Mouse (Mus musculus): Measurements from ENCODE around the gene Prkag2. TPM values are rescaled to one million over a fixed set of nuclear protein-coding genes. Genes with fewer than 3 reads are reported as not detected.
"Not testable (repeated sequence)": the region's sequence is repeated elsewhere in the genome, so short reads cannot be mapped to it uniquely, and the experiment has no call there.

Prkag2 gene
- total and polyA plus RNA-seq, 2 experiments from 2014 or later: 62.4 to 112 TPM

GRCm38 (mm10) chr5:24827173-24827572 is 273.3 kb downstream of the Prkag2 start:
- Histone ChIP-seq H3K4me1 (ENCODE audit: insufficient read depth) (no peaks in the 10 kb centered on the region), H3K27ac (ENCODE audit: low read depth, low read length) (no peak overlapping the region), H3K27me3 (ENCODE audit: insufficient read depth, low read length) (no peaks in the 10 kb centered on the region), H3K9me3 (ENCODE audit: low read length) (no peaks in the 10 kb centered on the region), H3K36me3 (ENCODE audit: insufficient read depth) (no peaks in the 10 kb centered on the region), H3K4me3 (ENCODE audit: low read depth, low read length) (no peak overlapping the region), H3K4me2 (ENCODE audit: low read depth) (no peak overlapping the region), H3K9ac (no peak overlapping the region)
- no peak for DNase-seq
- no peak for TF ChIP-seq CTCF (IDR thresholded peaks at IDR 0.05; ENCODE audit: low read depth)
- 99% methylated on average over 2 of the region's 2 CpGs for WGBS
- ATAC-seq: no peak

GRCm38 (mm10) chr5:24826056-24826770 is 274.2 kb downstream of the Prkag2 start:
- 86% methylated on average over 9 of the region's 9 CpGs for WGBS
- Histone ChIP-seq H3K9me3 (ENCODE audit: low read length) (no peaks in the 10 kb centered on the region), H3K4me2 (ENCODE audit: low read depth) (no peak overlapping the region), H3K4me1 (ENCODE audit: insufficient read depth) (no peaks in the 10 kb centered on the region), H3K9ac (no peak overlapping the region), H3K27ac (ENCODE audit: low read depth, low read length) (no peak overlapping the region), H3K36me3 (ENCODE audit: insufficient read depth) (no peaks in the 10 kb centered on the region), H3K27me3 (ENCODE audit: insufficient read depth, low read length) (no peaks in the 10 kb centered on the region), H3K4me3 (ENCODE audit: low read depth, low read length) (no peak overlapping the region)
- ATAC-seq (no peak), DNase-seq (no peak)
- no peak for TF ChIP-seq CTCF (IDR thresholded peaks at IDR 0.05; ENCODE audit: low read depth)

GRCm38 (mm10) chr5:24825365-24826055 is 274.9 kb downstream of the Prkag2 start:
- Histone ChIP-seq H3K36me3 (ENCODE audit: insufficient read depth) (no peaks in the 10 kb centered on the region), H3K4me1 (ENCODE audit: insufficient read depth) (no peaks in the 10 kb centered on the region), H3K27ac (ENCODE audit: low read depth, low read length) (no peak overlapping the region), H3K4me2 (ENCODE audit: low read depth) (no peak overlapping the region), H3K9ac (no peak overlapping the region), H3K27me3 (ENCODE audit: insufficient read depth, low read length) (no peaks in the 10 kb centered on the region), H3K4me3 (ENCODE audit: low read depth, low read length) (no peak overlapping the region), H3K9me3 (ENCODE audit: low read length) (no peaks in the 10 kb centered on the region)
- TF ChIP-seq CTCF (IDR thresholded peaks at IDR 0.05; ENCODE audit: low read depth): no peak
- no peak for ATAC-seq
- 64% methylated on average over 4 of the region's 4 CpGs for WGBS
- DNase-seq: no peak

- no peak overlapping the region for H3K27ac ChIP-seq (ENCODE audit: low read depth, low read length)
- DNase-seq (no peak), ATAC-seq (no peak)
- H3K9me3 ChIP-seq (ENCODE audit: low read length): no peaks in the 10 kb centered on the region
- 83% methylated on average over 6 of the region's 6 CpGs for WGBS
- no peak overlapping the region for H3K4me3 ChIP-seq (ENCODE audit: low read depth, low read length)
- H3K27me3 ChIP-seq (ENCODE audit: insufficient read depth, low read length): no peaks in the 10 kb centered on the region
- no peak overlapping the region for H3K4me2 ChIP-seq (ENCODE audit: low read depth)
- TF ChIP-seq CTCF (IDR thresholded peaks at IDR 0.05; ENCODE audit: low read depth): no peak
- no peak overlapping the region for H3K9ac ChIP-seq
- H3K4me1 ChIP-seq (ENCODE audit: insufficient read depth): no peaks in the 10 kb centered on the region
- H3K36me3 ChIP-seq (ENCODE audit: insufficient read depth): no peaks in the 10 kb centered on the region
Measured at GRCm38 (mm10) chr5:24823864-24824405, 276.5 kb downstream of the Prkag2 start.

DNA sequence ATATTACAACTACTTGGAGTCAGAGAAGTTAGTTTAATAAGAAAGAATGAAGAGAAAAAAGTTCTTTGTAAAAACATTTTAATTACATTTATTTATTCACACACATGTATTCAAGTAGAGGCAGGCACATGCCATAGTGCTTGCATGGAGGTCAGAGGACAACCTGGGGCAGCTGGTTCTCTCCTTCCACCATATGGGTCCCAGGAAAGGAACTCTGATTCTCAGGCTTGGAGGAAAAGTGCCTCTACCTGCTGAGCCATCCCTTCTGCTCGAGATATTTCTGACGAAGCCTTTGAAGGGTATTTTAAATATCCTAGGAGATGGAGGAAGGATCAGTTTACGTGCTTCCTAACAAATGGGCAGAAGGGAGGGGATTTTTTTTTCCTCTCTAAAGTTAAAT is 277.7 kb downstream of the Prkag2 start:
- ATAC-seq (no peak), DNase-seq (no peak)
- H3K27me3 ChIP-seq (ENCODE audit: insufficient read depth, low read length): no peaks in the 10 kb centered on the region
- H3K27ac ChIP-seq (ENCODE audit: low read depth, low read length): no peak overlapping the region
- H3K9me3 ChIP-seq (ENCODE audit: low read length): no peaks in the 10 kb centered on the region
- TF ChIP-seq CTCF (IDR thresholded peaks at IDR 0.05; ENCODE audit: low read depth): no peak
- H3K9ac ChIP-seq: no peak overlapping the region
- no peak overlapping the region for H3K4me3 ChIP-seq (ENCODE audit: low read depth, low read length)
- no peak overlapping the region for H3K4me2 ChIP-seq (ENCODE audit: low read depth)
- WGBS: 77% methylated on average over 3 of the region's 3 CpGs
- H3K36me3 ChIP-seq (ENCODE audit: insufficient read depth): no peaks in the 10 kb centered on the region
- H3K4me1 ChIP-seq (ENCODE audit: insufficient read depth): no peaks in the 10 kb centered on the region

DNA sequence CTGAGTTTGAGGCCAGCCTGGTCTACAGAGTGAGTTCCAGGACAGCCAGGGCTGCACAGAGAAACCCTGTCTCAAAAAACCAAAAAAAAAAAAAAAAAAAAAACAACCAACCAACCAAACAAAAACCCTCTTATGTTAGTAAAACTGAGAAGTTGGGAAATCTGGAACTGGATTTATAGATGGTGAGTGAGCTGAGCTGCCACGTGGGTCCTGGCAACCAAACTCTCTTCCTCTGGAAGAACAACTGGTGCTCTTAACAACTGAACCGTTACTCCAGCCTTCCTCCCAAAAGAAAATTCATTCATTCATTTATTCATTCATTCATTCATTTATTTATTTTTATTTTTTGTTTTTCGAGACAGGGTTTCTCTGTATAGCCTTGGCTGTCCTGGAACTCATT is 278.2 kb downstream of the Prkag2 start:
- WGBS: 79% methylated on average over 3 of the region's 3 CpGs
- not testable (repeated sequence) for H3K4me1 ChIP-seq (ENCODE audit: insufficient read depth)

DNA sequence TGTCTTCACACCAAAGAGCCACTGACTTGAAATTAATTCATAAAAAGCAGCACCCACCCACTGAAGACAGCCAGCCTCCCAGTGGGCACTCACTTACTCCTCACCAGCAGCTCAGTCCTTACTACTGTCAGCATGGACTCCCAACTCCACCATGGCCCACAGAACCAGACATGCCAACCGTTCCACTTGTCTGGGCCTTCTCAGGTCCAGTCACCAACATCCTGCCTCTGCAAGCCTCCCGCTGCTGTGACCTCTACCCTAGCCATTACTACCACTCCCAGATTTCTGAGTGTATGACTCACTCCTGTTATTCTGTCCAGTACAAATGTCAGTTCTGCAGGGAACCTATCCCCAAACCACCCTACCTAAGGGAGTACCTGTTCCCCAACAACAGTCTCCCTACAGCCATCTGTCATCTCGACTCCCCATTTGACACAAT is 279.0 kb downstream of the Prkag2 start:
- no peak for ATAC-seq
- no peak for TF ChIP-seq CTCF (IDR thresholded peaks at IDR 0.05; ENCODE audit: low read depth)
- no peak overlapping the region for H3K4me2 ChIP-seq (ENCODE audit: low read depth)

More for the DNA sequence above, 278.2 kb downstream of the Prkag2 start:
- ATAC-seq; H3K9ac ChIP-seq; H3K27ac ChIP-seq (ENCODE audit: low read depth, low read length); H3K9me3 ChIP-seq (ENCODE audit: low read length); H3K4me2 ChIP-seq (ENCODE audit: low read depth); DNase-seq; H3K4me3 ChIP-seq (ENCODE audit: low read depth, low read length); H3K27me3 ChIP-seq (ENCODE audit: insufficient read depth, low read length); H3K36me3 ChIP-seq (ENCODE audit: insufficient read depth): not testable (repeated sequence)

More for the DNA sequence above, 279.0 kb downstream of the Prkag2 start:
- no peaks in the 10 kb centered on the region for H3K27me3 ChIP-seq (ENCODE audit: insufficient read depth, low read length)
- WGBS: 87% methylated on average over 3 of the region's 3 CpGs
- DNase-seq: no peak
- H3K4me1 ChIP-seq (ENCODE audit: insufficient read depth): no peaks in the 10 kb centered on the region
- H3K4me3 ChIP-seq (ENCODE audit: low read depth, low read length): no peak overlapping the region
- H3K36me3 ChIP-seq (ENCODE audit: insufficient read depth): peaks cover 9% of the 10 kb centered on the region; the same call in 1 of the 2 replicates
- H3K27ac ChIP-seq (ENCODE audit: low read depth, low read length): no peak overlapping the region
- H3K9ac ChIP-seq: no peak overlapping the region
- no peaks in the 10 kb centered on the region for H3K9me3 ChIP-seq (ENCODE audit: low read length)
